Mouse (Mus musculus) thymus, adult 2 months (tissue): ENCODE measurements at regions not wholly inside any gene's neighbourhood (a gene's known extent, or its start where the extent isn't known, plus 50 kb on each side); places are given as distances from the start of the nearest gene placed in this dataset.

Experiments
- CTCF ChIP-seq: fragments of 200-500 bp; IDR thresholded peaks from 2 replicates; pipeline ENCODE4 v1.5.1; 2012; ENCODE audit warnings: mild to moderate bottlenecking, control low read depth, low read length, moderate library complexity, borderline replicate concordance; ENCODE audit not compliant: control insufficient read depth, poor library complexity, insufficient read depth; ENCODE audit errors: extremely low read depth
- POLR2A ChIP-seq: fragments of 200-500 bp; IDR thresholded peaks from 2 replicates; pipeline ENCODE4 v1.6.1; 2012; ENCODE audit warnings: mild to moderate bottlenecking, low read length, control low read depth, moderate library complexity; ENCODE audit not compliant: control insufficient read depth, poor library complexity, insufficient read depth; ENCODE audit errors: extremely low read depth

DNA sequence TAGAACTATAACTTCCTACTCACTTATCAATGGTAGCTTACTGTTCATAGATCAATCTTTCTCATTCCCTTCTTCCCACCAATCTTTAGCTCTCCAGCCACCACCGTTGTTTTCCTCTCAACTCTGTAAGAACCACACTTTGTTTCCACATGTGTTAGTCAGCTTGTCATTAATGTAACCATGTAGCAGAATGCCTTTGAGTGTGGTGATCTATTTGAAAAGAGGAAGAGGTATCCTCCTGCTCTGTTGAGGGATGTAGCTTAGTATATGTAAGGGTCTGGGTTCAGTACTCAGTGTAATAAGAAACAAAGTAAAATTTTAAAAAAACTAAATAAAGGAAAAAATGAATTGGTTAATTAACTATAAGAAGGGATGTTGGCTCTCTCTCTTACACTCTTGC, 63.7 kb upstream of the Cep85l start:
- TF ChIP-seq POLR2A (no peak), CTCF (no peak)
